Mouse (Mus musculus) forebrain, embryonic 13.5 days (tissue): Measurements from ENCODE around the gene Gm4869. TPM values are rescaled to one million over a fixed set of nuclear protein-coding genes. Genes with fewer than 3 reads are reported as not detected.
A peak's percentile ranks its signal among the peaks of the same experiment; 100 is the strongest.
"Not testable (repeated sequence)": the region's sequence is repeated elsewhere in the genome, so short reads cannot be mapped to it uniquely, and the experiment has no call there.

Source experiments
- ATAC-seq: fragments of 200-750 bp; cut with Nextera tagmentation; 2 replicates; pipeline ENCODE4 v1.8.0; 2017
- H3K27ac ChIP-seq: fragments of 300-500 bp; sonication (generic); 2 replicates; pipeline ENCODE4 v1.5.1; 2015; ENCODE audit warnings: inconsistent platforms, mild to moderate bottlenecking, moderate library complexity
- H3K27me3 ChIP-seq: fragments of 300-500 bp; sonication (generic); 2 replicates; pipeline ENCODE4 v1.6.1; 2015; ENCODE audit warnings: mild to moderate bottlenecking, inconsistent platforms
- H3K36me3 ChIP-seq: fragments of 300-500 bp; sonication (generic); 2 replicates; pipeline ENCODE4 v1.6.1; 2015; ENCODE audit warnings: mild to moderate bottlenecking, inconsistent platforms; ENCODE audit not compliant: poor library complexity, severe bottlenecking
- H3K4me1 ChIP-seq: fragments of 300-500 bp; sonication (generic); 2 replicates; pipeline ENCODE4 v1.6.1; 2015; ENCODE audit warnings: inconsistent platforms
- H3K4me2 ChIP-seq: fragments of 300-500 bp; sonication (generic); 2 replicates; pipeline ENCODE4 v1.6.1; 2015; ENCODE audit warnings: inconsistent platforms, mild to moderate bottlenecking, moderate library complexity
- H3K4me3 ChIP-seq: fragments of 300-500 bp; sonication (generic); 2 replicates; pipeline ENCODE4 v1.5.1; 2015; ENCODE audit warnings: mild to moderate bottlenecking, inconsistent platforms
- H3K9ac ChIP-seq: fragments of 300-500 bp; sonication (generic); 2 replicates; pipeline ENCODE4 v1.6.1; 2015; ENCODE audit warnings: mild to moderate bottlenecking, inconsistent platforms
- H3K9me3 ChIP-seq: fragments of 300-500 bp; sonication (generic); replicated peaks from 2 replicates; pipeline ENCODE4 v1.6.1; 2016; ENCODE audit warnings: inconsistent platforms
- WGBS: fragments of 180-500 bp; shearing (Covaris S2); methylation state at CpG from one replicate; pipeline ENCODE4 v1.1.7; 2015; 5-methylcytosine and 5-hydroxymethylcytosine counted together
- polyA plus RNA-seq: library from polyadenylated mRNA; unstranded; fragments of >200 nt; fragmentation: Nextera tagmentation; extraction: Ambion mirVana; gene quantifications from 2 replicates; pipeline ENCODE4 v1.2.1, GENCODE M21; 2015

Gm4869 gene
- polyA plus RNA-seq, 1 experiment from 2014 or later, result not detected

GRCm38 (mm10) chr5:140491142-140491541, 45.7 kb downstream of the Gm4869 start:
- ATAC-seq, result no peak
- Histone ChIP-seq H3K27ac (no peak overlapping the region), H3K27me3 (no peaks in the 10 kb centered on the region), H3K9me3 (no peaks in the 10 kb centered on the region), H3K4me1 (no peaks in the 10 kb centered on the region), H3K4me2 (no peak overlapping the region), H3K4me3 (no peak overlapping the region), H3K9ac (no peak overlapping the region), H3K36me3 (no peaks in the 10 kb centered on the region)
- WGBS, result 66% methylated on average over 6 of the region's 6 CpGs

GRCm38 (mm10) chr5:140492684-140493233, 47.3 kb downstream of the Gm4869 start:
- no peak overlapping the region for H3K4me3 ChIP-seq
- WGBS, result 39% methylated on average over 11 of the region's 11 CpGs

GRCm38 (mm10) chr5:140498176-140498575, 52.7 kb downstream of the Gm4869 start:
- peaks cover under 1% of the 10 kb centered on the region; the same call in 1 of the 2 replicates for H3K27me3 ChIP-seq
- no peak overlapping the region for H3K27ac ChIP-seq
- H3K4me1 ChIP-seq, result peaks cover 7% of the 10 kb centered on the region
- no peaks in the 10 kb centered on the region for H3K36me3 ChIP-seq
- no peak for ATAC-seq
- 84% methylated on average over 6 of the region's 6 CpGs for WGBS
- H3K9ac ChIP-seq, result no peak overlapping the region
- no peak overlapping the region for H3K4me3 ChIP-seq
- no peak overlapping the region for H3K4me2 ChIP-seq
- H3K9me3 ChIP-seq, result no peaks in the 10 kb centered on the region

More at GRCm38 (mm10) chr5:140492684-140493233, 47.3 kb downstream of the Gm4869 start:
- Histone ChIP-seq H3K9me3 (no peaks in the 10 kb centered on the region), H3K27ac (no peak overlapping the region), H3K36me3 (no peaks in the 10 kb centered on the region), H3K4me2 (no peak overlapping the region), H3K27me3 (no peaks in the 10 kb centered on the region), H3K9ac (no peak overlapping the region), H3K4me1 (no peaks in the 10 kb centered on the region)
- no peak for ATAC-seq

GRCm38 (mm10) chr5:140500736-140501135, 55.3 kb downstream of the Gm4869 start:
- no peaks in the 10 kb centered on the region for H3K9me3 ChIP-seq
- H3K27me3 ChIP-seq, result peaks cover 4% of the 10 kb centered on the region; the same call in 1 of the 2 replicates
- no peak overlapping the region for H3K9ac ChIP-seq
- 89% methylated on average over 6 of the region's 6 CpGs for WGBS
- peaks cover 21% of the 10 kb centered on the region for H3K4me1 ChIP-seq
- no peak overlapping the region for H3K4me2 ChIP-seq
- H3K36me3 ChIP-seq, result no peaks in the 10 kb centered on the region
- no peak overlapping the region for H3K4me3 ChIP-seq
- no peak for ATAC-seq
- H3K27ac ChIP-seq, result no peak overlapping the region

- H3K4me3 ChIP-seq, result 0 out of 2 replicates have a peak overlapping the region, but pooled peaks have one; percentile 15
- peak overlapping the region; percentile 52 for H3K4me2 ChIP-seq
- H3K27me3 ChIP-seq, result peaks cover 4% of the 10 kb centered on the region; the same call in 1 of the 2 replicates
- H3K27ac ChIP-seq, result no peak overlapping the region
- H3K36me3 ChIP-seq, result no peaks in the 10 kb centered on the region
- H3K9me3 ChIP-seq, result no peaks in the 10 kb centered on the region
- H3K9ac ChIP-seq, result peak overlapping the region; percentile 43
- peaks cover 32% of the 10 kb centered on the region for H3K4me1 ChIP-seq
- 15% methylated on average over 14 of the region's 14 CpGs for WGBS
- no peak for ATAC-seq
Observed at GRCm38 (mm10) chr5:140501982-140502836, 56.8 kb downstream of the Gm4869 start.

DNA sequence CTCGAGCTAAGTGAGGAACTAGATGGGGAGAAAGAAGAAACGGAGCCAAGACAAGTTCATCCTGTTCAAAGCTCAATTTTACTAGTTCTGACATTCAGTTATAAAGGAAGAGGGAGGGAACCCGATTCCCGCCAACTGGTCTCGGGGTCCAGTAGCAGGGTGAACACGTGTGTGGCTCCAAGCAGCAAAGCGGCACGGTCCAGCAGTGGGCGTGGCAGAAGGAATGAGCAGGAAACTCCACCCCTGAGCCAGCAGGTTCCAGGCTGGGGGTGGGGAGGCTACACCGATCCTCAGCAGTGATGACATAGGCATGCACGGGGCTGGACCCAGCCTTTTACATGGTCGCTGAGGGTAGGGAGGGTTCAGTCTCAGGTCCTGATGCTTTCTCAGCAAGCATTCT, 57.5 kb downstream of the Gm4869 start:
- under 1% methylated on average over 12 of the region's 12 CpGs for WGBS
- not testable (repeated sequence) for ATAC-seq, H3K27me3 ChIP-seq, H3K36me3 ChIP-seq, H3K27ac ChIP-seq, H3K9me3 ChIP-seq
- peak overlapping the region; percentile 52 for H3K4me2 ChIP-seq
- H3K9ac ChIP-seq, result peak overlapping the region; percentile 43
- H3K4me1 ChIP-seq, result peaks cover 39% of the 10 kb centered on the region
- 0 out of 2 replicates have a peak overlapping the region, but pooled peaks have one; percentile 15 for H3K4me3 ChIP-seq

- 0 out of 2 replicates have a peak within 1 kb of the TSS, but pooled peaks have one; percentile 45 for H3K27ac ChIP-seq
- 0% methylated on average over 38 of the region's 38 CpGs for WGBS
Observed at GRCm38 (mm10) chr5:140505208-140505780, 59.8 kb downstream of the Gm4869 start, which contains the start of gene Chst12. Gene Chst12 (plus strand): TSS chr5:140505550.

GRCm38 (mm10) chr5:140506096-140506794, 60.8 kb downstream of the Gm4869 start:
- Histone ChIP-seq H3K4me2 (peak overlapping the region; percentile 68), H3K27me3 (peaks cover 4% of the 10 kb centered on the region; the same call in 1 of the 2 replicates), H3K4me1 (peaks cover 68% of the 10 kb centered on the region), H3K36me3 (no peaks in the 10 kb centered on the region), H3K9me3 (no peaks in the 10 kb centered on the region), H3K4me3 (peak overlapping the region; percentile 51), H3K27ac (no peak overlapping the region), H3K9ac (peak overlapping the region; percentile 78)
- 46% methylated on average over 22 of the region's 22 CpGs for WGBS
- ATAC-seq, result peak; percentile 16

More at GRCm38 (mm10) chr5:140505208-140505780, 59.8 kb downstream of the Gm4869 start, which contains the start of gene Chst12:
- Histone ChIP-seq H3K4me2 (peak within 1 kb of the TSS; percentile 68), H3K4me3 (peak within 1 kb of the TSS; percentile 51), H3K9me3 (no peaks in the 10 kb centered on the region), H3K36me3 (no peaks in the 10 kb centered on the region), H3K27me3 (peaks cover 4% of the 10 kb centered on the region; the same call in 1 of the 2 replicates), H3K4me1 (peaks cover 61% of the 10 kb centered on the region), H3K9ac (peak within 1 kb of the TSS; percentile 78)
- ATAC-seq, result peak; percentile 93

DNA sequence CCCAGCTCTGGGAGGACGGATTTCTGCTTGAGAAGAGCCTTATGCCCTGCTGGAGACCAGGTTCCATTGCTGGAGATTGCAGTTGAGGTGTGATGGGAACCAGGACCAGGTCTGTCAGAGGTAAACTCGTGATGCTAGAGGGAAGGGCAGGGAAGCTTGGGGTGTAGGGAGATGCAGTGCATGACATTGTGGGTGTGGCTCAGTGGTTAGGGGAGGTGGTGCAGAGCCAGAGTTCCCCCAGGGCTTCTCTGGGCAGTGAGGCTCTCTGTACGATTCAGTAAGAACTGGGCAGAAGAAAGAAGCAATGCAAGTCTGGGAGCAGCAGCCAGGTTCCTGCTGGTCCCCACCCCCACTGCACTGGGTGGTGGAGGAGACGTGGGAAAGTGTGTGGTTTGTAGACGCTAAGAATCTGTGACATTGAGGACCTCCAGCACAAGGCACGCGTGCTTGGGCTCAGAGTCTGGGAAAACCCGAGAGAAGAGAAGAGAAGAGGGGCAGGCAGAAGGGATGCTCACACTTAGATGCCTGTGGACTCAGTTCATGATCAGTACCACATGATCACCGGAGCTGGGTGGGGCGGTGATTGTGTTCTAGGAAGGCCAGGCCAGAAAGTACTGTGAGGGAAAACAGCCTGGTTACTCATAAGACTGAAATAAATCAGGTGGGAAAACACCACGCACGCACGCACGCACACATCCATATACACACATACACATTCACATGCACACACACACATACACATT, 62.2 kb downstream of the Gm4869 start:
- Histone ChIP-seq H3K4me1 (peaks cover 65% of the 10 kb centered on the region), H3K27me3 (peaks cover 4% of the 10 kb centered on the region; the same call in 1 of the 2 replicates), H3K9me3 (no peaks in the 10 kb centered on the region), H3K27ac (no peak overlapping the region), H3K9ac (peak overlapping the region; percentile 7; the same call in 1 of the 2 replicates), H3K4me2 (no peak overlapping the region), H3K36me3 (no peaks in the 10 kb centered on the region), H3K4me3 (no peak overlapping the region)
- ATAC-seq, result no peak
- WGBS, result 88% methylated on average over 14 of the region's 14 CpGs

- H3K27ac ChIP-seq, result peak overlapping the region; percentile 19; the same call in 1 of the 2 replicates
- WGBS, result 49% methylated on average over 8 of the region's 8 CpGs
Observed at GRCm38 (mm10) chr5:140508686-140509085, 63.2 kb downstream of the Gm4869 start.

GRCm38 (mm10) chr5:140509204-140509603, 63.8 kb downstream of the Gm4869 start:
- no peak overlapping the region for H3K4me2 ChIP-seq
- H3K27me3 ChIP-seq, result no peaks in the 10 kb centered on the region
- H3K27ac ChIP-seq, result no peak overlapping the region; the same call in 1 of the 2 replicates
- H3K9ac ChIP-seq, result no peak overlapping the region
- ATAC-seq, result no peak
- WGBS, result 51% methylated on average over 9 of the region's 9 CpGs
- H3K4me1 ChIP-seq, result peaks cover 57% of the 10 kb centered on the region
- H3K4me3 ChIP-seq, result no peak overlapping the region
- H3K36me3 ChIP-seq, result no peaks in the 10 kb centered on the region
- H3K9me3 ChIP-seq, result no peaks in the 10 kb centered on the region

More at GRCm38 (mm10) chr5:140508686-140509085, 63.2 kb downstream of the Gm4869 start:
- no peak for ATAC-seq
- Histone ChIP-seq H3K9me3 (no peaks in the 10 kb centered on the region), H3K4me3 (no peak overlapping the region), H3K27me3 (no peaks in the 10 kb centered on the region), H3K4me1 (peaks cover 57% of the 10 kb centered on the region), H3K9ac (0 out of 2 replicates have a peak overlapping the region, but pooled peaks have one; percentile 16), H3K36me3 (no peaks in the 10 kb centered on the region), H3K4me2 (no peak overlapping the region)
